Mouse (Mus musculus) lung, adult 18-20 months (tissue): ENCODE results near the gene Syt14.

Source experiments
- DNase-seq, 2 experiments: peaks; one replicate each; pipeline ENCODE4 v3.0.0; 2022; ENCODE audit warnings: mixed read lengths in 2 of 2

The Syt14 gene

DNA sequence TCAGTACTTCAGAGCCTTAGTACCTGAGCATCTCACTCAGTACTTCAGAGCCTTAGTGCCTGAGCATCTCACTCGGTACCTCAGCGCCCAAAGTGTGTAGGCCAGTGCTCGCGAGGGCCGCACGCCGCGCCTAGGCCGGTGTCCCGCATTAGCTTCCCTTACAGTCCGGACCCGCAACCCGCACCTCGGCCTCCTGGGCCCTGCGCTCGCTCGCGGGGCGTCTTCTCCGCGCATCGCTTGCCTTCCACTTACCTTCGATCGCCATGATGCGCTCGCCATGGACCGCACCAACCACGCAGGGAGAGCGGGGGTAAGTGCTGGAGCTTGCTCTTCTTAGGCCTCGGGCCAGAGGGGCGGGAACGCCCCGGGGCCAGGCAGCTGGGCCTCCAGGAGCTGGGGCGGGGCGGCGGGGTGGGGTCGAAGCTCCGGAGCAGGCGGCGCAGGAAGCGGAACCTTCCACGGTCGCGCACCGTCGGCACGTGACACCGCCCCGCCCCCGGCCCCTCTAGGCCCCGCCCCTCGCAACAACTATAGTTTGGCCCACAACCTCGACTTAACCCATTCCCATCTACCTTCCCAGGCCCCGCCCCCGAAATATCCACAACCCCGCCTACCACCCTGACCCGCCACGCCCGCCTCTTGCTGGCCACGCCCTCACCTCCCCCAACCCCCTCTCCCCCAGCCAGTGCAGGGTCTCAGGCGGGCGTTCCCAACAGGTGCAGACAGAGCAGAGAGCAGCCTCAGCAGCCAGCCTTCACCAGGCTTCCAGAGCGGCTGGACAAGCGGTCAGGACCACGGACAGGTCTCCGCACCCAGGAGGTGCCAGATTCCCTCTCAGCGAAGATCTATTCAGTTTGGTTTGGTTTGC, at the start of gene Syt14:
Syt14 (minus strand) TSS at position 405 of the 868 bp plus-strand sequence.
- DNase-seq = peak; percentile 9 to 19

- DNase-seq = no peak
Measured at GRCm38 (mm10) chr1:193084016-193084415, 48.4 kb upstream of the Syt14 start.

GRCm38 (mm10) chr1:193083051-193083450, 47.5 kb upstream of the Syt14 start:
- DNase-seq = no peak

DNA sequence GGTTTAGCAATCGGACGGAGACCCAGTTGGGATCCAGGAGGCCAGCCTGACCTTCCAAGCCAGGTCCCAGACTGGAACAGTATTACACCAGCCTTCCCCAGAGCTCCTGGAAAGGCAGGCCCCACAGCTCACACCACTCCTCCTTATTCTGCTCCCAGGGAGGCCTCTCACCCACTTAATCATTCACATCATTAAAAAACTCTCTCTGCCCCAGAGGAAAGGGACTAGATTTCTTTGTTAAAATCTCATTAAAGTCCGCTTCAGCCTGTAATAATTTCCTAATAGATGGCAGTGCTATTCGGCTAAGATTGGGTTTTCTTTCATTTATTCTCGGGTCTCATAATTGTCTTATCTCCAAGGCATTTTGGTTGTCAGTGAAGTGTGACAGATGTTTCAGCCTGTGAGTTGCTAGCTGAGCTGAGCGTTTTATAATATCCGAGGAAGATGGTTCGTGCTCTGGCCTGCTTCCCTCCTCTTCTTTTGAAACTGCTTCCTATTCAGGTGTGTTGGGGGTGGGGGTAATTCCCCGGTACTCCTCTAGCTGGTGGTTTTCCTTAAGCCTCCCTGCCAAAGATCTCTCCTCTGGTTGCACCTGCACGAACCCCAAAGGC, 46.8 kb upstream of the Syt14 start:
- DNase-seq = peak in 1 of 2 experiments; percentile 15

GRCm38 (mm10) chr1:193062618-193063017, 27.0 kb upstream of the Syt14 start:
- no peak for DNase-seq

DNA sequence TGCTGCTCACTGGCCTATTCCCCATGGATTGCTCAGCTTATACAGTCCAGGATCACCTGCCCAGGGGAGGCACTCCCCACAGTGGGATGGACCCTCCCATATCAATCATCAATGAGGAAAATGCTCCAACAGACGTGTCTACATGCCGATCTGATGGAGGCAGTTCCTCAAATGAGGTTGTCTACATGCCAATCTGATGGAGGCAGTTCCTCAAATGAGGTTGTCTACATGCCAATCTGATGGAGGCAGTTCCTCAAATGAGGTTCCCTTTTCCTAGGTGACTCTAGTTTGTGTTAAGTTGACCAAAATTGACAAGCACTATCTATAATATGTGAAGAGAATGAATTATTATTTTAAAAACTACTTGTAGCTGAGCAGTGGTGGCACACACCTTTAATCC, 24.6 kb upstream of the Syt14 start:
- no peak for DNase-seq

DNA sequence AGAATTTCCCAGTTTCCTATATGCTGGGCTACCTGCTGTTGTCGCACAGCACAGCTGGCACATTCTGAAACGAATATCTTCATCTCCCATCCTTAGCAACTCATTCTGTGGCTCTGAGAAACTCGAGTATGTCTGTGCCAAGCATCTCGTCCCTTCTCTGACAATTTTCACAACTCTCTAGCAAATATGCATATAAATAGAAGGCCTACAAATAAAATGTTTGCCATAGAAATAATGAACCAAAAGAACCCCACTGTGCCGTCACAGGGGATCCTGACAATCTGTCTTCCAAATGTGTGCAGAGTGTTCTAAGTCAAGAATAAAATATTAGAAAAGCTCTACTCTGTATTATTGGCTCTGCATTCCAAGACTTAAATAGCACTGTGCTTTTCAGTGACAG, 24.0 kb upstream of the Syt14 start:
- DNase-seq = no peak

DNA sequence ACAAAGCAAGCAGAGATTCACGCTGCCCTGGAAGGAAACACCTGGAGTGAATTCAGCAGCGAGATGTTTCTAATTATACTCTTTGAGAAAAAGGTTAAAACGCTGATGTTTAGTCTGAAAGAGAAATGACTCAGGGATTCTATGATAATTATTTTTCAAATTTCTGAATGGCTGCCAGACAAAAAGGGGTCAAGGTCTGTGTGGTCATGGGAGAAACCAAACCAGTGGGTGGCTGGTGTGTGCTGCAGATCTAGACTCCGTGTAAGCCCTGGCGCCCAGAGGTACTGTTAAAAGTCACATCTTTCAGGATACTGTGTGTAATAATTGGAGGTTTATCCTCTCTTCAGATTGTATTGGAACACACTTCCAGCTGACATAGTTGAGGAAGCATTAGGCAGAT, 18.8 kb upstream of the Syt14 start:
- DNase-seq = no peak

DNA sequence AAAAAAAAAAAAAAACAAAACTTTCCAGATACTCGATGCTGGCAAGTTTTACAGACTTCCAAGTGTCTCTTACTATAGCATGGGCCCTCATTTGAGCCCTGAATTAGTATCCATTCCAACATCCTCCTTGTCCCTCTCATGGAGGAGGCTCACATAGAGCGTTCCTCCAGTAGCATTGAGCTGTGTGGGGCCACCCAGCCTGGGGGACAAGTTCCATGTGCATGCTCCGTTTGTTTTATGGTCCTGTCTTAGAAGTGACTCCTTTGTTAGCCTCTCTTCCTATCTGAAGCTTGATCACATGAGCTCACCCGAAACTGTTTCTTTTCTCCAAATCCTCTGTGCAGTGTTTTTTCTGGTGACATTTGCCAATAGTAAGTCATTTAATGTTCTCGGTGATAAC, 17.5 kb upstream of the Syt14 start:
- DNase-seq = no peak

DNA sequence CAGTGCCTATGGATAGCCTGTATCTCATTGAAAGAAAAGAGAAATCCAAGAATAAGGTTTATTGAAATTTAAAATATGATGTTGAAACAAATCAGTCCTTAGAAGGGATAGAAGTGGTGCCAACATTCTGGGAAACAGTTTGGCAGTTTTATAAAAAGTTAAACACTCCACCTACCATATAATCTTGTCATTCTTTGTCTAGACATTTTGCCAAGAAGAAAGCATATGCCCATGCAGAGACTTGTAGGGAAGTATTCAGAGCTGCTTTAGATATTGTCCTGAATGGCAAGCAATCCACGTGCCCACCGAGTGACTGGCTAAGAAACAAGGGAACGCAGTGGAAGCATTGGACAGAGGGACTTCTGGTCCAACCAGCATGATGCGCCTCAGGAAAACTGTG, 12.0 kb upstream of the Syt14 start:
- no peak for DNase-seq

GRCm38 (mm10) chr1:193042760-193043295, 7.3 kb upstream of the Syt14 start:
- DNase-seq = no peak

DNA sequence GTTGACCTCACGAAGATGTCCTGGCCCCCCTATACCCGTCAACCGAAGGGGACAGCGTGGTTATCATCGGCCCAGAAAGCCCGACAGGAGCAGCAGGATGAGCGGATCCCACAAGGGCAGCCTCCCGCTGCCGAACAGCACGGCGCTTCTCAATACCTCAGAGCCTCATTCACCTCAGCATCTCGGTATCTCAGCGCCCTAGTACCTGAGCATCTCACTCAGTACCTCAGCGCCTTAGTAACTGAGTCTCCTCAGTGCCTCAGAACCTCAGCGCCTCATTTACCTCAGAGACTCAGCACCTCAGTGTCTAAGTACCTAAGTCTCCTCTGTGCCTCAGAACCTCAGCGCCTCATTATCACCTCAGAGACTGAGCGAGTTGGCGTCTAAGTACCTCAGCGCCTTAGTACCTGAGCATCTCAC, 614 bp downstream of the Syt14 start:
- no peak for DNase-seq

GRCm38 (mm10) chr1:193024311-193024710, 11.3 kb downstream of the Syt14 start:
- no peak for DNase-seq

DNA sequence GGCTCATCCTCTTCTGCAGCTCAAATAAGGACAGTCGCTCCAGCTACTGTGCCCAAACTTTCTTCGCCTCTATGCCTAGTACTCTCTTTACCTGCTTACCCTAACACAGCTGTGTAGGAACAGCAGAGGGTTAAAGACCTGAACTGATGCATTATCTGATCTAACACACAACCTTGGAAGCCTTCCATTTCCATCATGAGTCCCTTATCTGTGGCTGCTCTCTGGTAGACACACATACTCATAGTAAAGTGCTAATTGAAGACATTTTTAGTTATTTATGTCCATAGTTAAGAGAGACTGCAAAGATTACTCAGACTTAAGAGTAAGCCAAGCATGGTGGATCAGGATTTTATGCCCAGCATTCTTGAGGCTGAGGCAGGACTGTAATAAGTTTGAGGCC, 23.2 kb downstream of the Syt14 start:
- no peak for DNase-seq

GRCm38 (mm10) chr1:193011000-193011769, 24.4 kb downstream of the Syt14 start:
- no peak for DNase-seq

- DNase-seq = no peak
Measured at GRCm38 (mm10) chr1:193004581-193004980, 31.0 kb downstream of the Syt14 start.

GRCm38 (mm10) chr1:193003953-193004352, 31.6 kb downstream of the Syt14 start:
- DNase-seq = no peak

- no peak for DNase-seq
Measured at GRCm38 (mm10) chr1:193002307-193002706, 33.3 kb downstream of the Syt14 start.

GRCm38 (mm10) chr1:193001587-193001986, 34.0 kb downstream of the Syt14 start:
- no peak for DNase-seq

- no peak for DNase-seq
Measured at GRCm38 (mm10) chr1:193000908-193001307, 34.7 kb downstream of the Syt14 start.

DNA sequence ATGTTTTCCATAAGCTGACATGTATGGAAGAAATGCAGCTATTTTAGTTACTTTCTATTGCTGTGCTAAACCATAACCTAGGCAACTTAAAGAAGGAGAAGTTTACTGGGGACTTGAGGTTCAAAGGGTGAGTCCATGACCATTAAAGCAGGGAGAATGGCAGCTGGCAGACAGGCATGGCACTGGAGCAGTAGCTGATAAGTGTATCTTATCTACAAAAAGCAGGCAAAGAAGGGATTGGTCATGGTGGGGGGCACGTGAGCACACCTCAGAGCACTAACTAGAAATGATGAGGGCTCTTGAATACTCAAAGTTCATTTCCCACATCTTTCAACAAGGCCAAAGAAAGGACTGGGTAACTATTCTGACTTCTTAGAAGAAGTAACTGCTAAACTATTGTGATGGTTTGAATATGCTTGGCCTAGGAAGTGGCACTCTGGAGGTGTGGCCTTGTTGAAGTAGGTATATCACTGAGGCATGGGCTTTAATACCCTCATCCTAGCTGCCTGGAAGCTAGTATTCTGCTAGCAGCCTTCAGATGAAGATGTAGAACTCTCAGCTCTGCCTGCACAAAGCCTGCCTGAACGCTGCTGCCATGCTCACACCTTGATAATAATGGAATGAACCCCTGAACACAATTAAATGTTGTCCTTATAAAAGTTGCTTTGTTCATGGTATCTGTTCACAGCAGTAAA, 41.2 kb downstream of the Syt14 start:
- no peak for DNase-seq

- DNase-seq = no peak
Measured at GRCm38 (mm10) chr1:192993491-192993890, 42.1 kb downstream of the Syt14 start.

DNA sequence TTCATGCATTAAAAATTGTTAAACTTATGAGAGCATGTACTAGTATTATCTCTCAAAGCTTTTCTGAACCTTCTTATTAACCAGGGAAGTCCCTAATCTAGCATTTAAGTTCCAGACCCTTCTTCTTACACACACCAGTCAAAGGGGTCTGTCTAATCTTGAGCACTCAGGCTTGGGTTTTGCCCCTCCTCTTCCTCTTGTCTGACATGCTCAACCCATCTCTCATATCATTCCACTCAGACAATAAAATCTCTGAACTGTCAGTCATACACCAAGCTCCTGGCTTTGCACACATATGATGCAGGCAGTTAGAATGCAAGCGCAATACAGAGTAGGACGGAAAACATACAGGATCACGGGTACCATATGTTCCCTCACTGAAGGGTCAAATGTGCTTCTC, 48.4 kb downstream of the Syt14 start:
- DNase-seq = no peak
